Mouse (Mus musculus) myocyte (in vitro differentiated cells): ENCODE results near the gene Hipk2.

Source experiments
- CEBPB ChIP-seq: IDR thresholded peaks from 2 replicates; pipeline ENCODE4 v1.6.1; 2011; ENCODE audit warnings: mild to moderate bottlenecking, moderate library complexity; ENCODE audit not compliant: poor library complexity, insufficient read depth, severe bottlenecking
- E2F4 ChIP-seq: IDR thresholded peaks from one replicate; pipeline ENCODE4 v1.6.1; 2011; ENCODE audit warnings: mild to moderate bottlenecking, control low read depth, moderate library complexity; ENCODE audit not compliant: insufficient read depth
- MAX ChIP-seq: IDR thresholded peaks from one replicate; pipeline ENCODE4 v1.6.1; 2011; ENCODE audit warnings: low read depth, mild to moderate bottlenecking, control low read depth
- MYOD1 ChIP-seq, 3 experiments: IDR thresholded peaks; one replicate each; pipeline ENCODE4 v1.6.1; 2011; ENCODE audit warnings: control low read depth in 2 of 3, low read depth in 2 of 3, mild to moderate bottlenecking in 2 of 3, moderate library complexity in 1 of 3; ENCODE audit not compliant: insufficient read length in 2 of 3, control insufficient read depth in 1 of 3
- MYOG ChIP-seq, 3 experiments: IDR thresholded peaks; one replicate each; pipeline ENCODE4 v1.6.1; 2011; ENCODE audit warnings: control low read depth in 2 of 3, low read depth in 2 of 3, mild to moderate bottlenecking in 2 of 3; ENCODE audit not compliant: insufficient read length in 2 of 3, control insufficient read depth in 1 of 3, insufficient read depth in 1 of 3
- POLR2A ChIP-seq: IDR thresholded peaks from one replicate; pipeline ENCODE4 v1.6.1; 2011; ENCODE audit warnings: low read depth, mild to moderate bottlenecking, control low read depth, moderate library complexity; ENCODE audit not compliant: insufficient read length
- POLR2AphosphoS2 ChIP-seq: IDR thresholded peaks from one replicate; pipeline ENCODE4 v1.6.1; 2011; ENCODE audit warnings: low read depth, control low read depth; ENCODE audit not compliant: insufficient read length
- REST ChIP-seq: IDR thresholded peaks from one replicate; pipeline ENCODE4 v1.6.1; 2011; ENCODE audit warnings: mild to moderate bottlenecking, control low read depth, moderate library complexity; ENCODE audit not compliant: insufficient read depth, insufficient read length
- SRF ChIP-seq: IDR thresholded peaks from one replicate; pipeline ENCODE4 v1.6.1; 2011; ENCODE audit warnings: low read depth; ENCODE audit not compliant: control insufficient read depth, insufficient read length
- TCF12 ChIP-seq: IDR thresholded peaks from one replicate; pipeline ENCODE4 v1.6.1; 2011; ENCODE audit warnings: mild to moderate bottlenecking, control low read depth; ENCODE audit not compliant: poor library complexity, insufficient read depth, severe bottlenecking
- USF1 ChIP-seq: IDR thresholded peaks from one replicate; pipeline ENCODE4 v1.6.1; 2011; ENCODE audit warnings: low read depth, mild to moderate bottlenecking, control low read depth, moderate library complexity

- no peak for TF ChIP-seq REST
- TF ChIP-seq POLR2A = no peak
- TF ChIP-seq TCF12 = no peak
- TF ChIP-seq MYOG (IDR thresholded peaks at IDR 0.05; ENCODE audit: control insufficient read depth in 1 of 3, insufficient read depth in 1 of 3, insufficient read length in 2 of 3, low read depth in 2 of 3) = no peak
- TF ChIP-seq E2F4 = no peak
- TF ChIP-seq MYOD1 (IDR thresholded peaks at IDR 0.05; ENCODE audit: control insufficient read depth in 1 of 3, insufficient read length in 2 of 3, low read depth in 2 of 3) = no peak
- TF ChIP-seq MAX = no peak
- no peak for TF ChIP-seq POLR2AphosphoS2
- no peak for TF ChIP-seq USF1
- TF ChIP-seq CEBPB = no peak
- no peak for TF ChIP-seq SRF
Measured at GRCm38 (mm10) chr6:38870070-38870469, 5.9 kb downstream of the Hipk2 start.
